In the genomic region with DNA sequence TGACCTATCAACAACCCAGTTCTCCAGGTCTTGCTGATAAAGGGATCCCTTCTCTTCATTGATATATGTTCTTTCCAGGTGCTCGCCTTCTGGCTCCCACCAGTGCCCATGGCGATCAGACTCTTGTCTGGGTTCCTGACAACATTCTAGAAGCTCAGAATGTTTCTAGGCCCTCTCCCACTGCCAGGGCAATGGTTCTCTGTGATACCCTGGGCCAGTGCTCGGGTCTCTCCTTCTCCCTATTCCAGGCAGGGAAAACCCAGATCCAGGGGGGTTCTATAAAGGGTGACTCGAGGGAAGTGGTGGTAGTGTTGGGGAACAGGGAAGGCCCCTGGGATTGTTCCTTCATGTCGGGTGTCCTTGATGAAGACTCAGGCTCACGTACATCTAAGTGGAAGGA, we compare ENCODE assay signal across 11 mouse cellular contexts. TPM values are rescaled to one million over a fixed set of nuclear protein-coding genes. Genes with fewer than 3 reads are reported as not detected.
DNase-seq lines count a peak whose midpoint lies in the region; ATAC-seq and TF ChIP-seq lines count a peak whose summit lies in the region.
"Had no signal": no experiment of that assay in that cellular context is flagged by ENCODE, and none has a peak within 500 bp of the region (broad histone marks: within the 10 kb centered on the region; RNA-seq: fewer than 3 reads in every experiment).

Gene Gm11444 (minus strand): TSS at position 101 of the 400 bp plus-strand sequence.

- no peak for ATAC-seq in liver, embryonic 12.5 days
- ATAC-seq in liver, postnatal 0 days = no peak
- no peak for ATAC-seq in embryonic facial prominence, embryonic 15.5 days (ENCODE audit: insufficient number of reproducible peaks, low FRiP score, low TSS enrichment, low read depth)
- ATAC-seq in hindbrain, embryonic 14.5 days (ENCODE audit: low FRiP score) = no peak
- ATAC-seq in midbrain, embryonic 14.5 days (ENCODE audit: low FRiP score, low TSS enrichment) = no peak

- no peak within 1 kb of the TSS for H3K9ac ChIP-seq in liver, embryonic 12.5 days
- no peak within 1 kb of the TSS for H3K9ac ChIP-seq in liver, postnatal 0 days (replicated peaks)
- H3K9ac ChIP-seq in embryonic facial prominence, embryonic 15.5 days = no peak within 1 kb of the TSS
- H3K9ac ChIP-seq in hindbrain, embryonic 14.5 days = no peak within 1 kb of the TSS
- H3K9ac ChIP-seq in midbrain, embryonic 14.5 days (replicated peaks; ENCODE audit: low read length) = no peak within 1 kb of the TSS

- 60% methylated on average over 6 of the region's 6 CpGs for WGBS in liver, embryonic 12.5 days (ENCODE audit: insufficient replicate concordance)
- WGBS in liver, postnatal 0 days (ENCODE audit: insufficient replicate concordance) = 80% methylated on average over 6 of the region's 6 CpGs
- WGBS in embryonic facial prominence, embryonic 15.5 days = 90% methylated on average over 6 of the region's 6 CpGs
- WGBS in hindbrain, embryonic 14.5 days = 86% methylated on average over 6 of the region's 6 CpGs
- 76% methylated on average over 6 of the region's 6 CpGs for WGBS in midbrain, embryonic 14.5 days

- peaks cover 51% of the 10 kb centered on the region for H3K27me3 ChIP-seq in liver, embryonic 12.5 days (replicated peaks)
- peaks cover 28% of the 10 kb centered on the region for H3K27me3 ChIP-seq in liver, postnatal 0 days (ENCODE audit: insufficient read depth, low read length)
- H3K27me3 ChIP-seq in embryonic facial prominence, embryonic 15.5 days = peaks cover 3% of the 10 kb centered on the region; the same call in 1 of the 2 replicates
- peaks cover 15% of the 10 kb centered on the region for H3K27me3 ChIP-seq in hindbrain, embryonic 14.5 days (ENCODE audit: control insufficient read depth, insufficient read depth, low read length)
- peaks cover 5% of the 10 kb centered on the region for H3K27me3 ChIP-seq in midbrain, embryonic 14.5 days (ENCODE audit: control insufficient read depth, insufficient read depth, low read length)

- H3K4me2 ChIP-seq in liver, embryonic 12.5 days = 0 out of 2 replicates have a peak within 1 kb of the TSS, but pooled peaks have one; percentile 44
- no peak within 1 kb of the TSS for H3K4me2 ChIP-seq in liver, postnatal 0 days (ENCODE audit: low read depth, low read length)
- H3K4me2 ChIP-seq in embryonic facial prominence, embryonic 15.5 days (replicated peaks) = peak within 1 kb of the TSS; percentile 54
- peak within 1 kb of the TSS; percentile 52; the same call in 1 of the 2 replicates for H3K4me2 ChIP-seq in hindbrain, embryonic 14.5 days (replicated peaks)
- peak within 1 kb of the TSS; percentile 55 for H3K4me2 ChIP-seq in midbrain, embryonic 14.5 days (ENCODE audit: low read length)

- H3K9me3 ChIP-seq in liver, embryonic 12.5 days (replicated peaks) = no peaks in the 10 kb centered on the region
- H3K9me3 ChIP-seq in liver, postnatal 0 days (ENCODE audit: low read length) = no peaks in the 10 kb centered on the region
- H3K9me3 ChIP-seq in embryonic facial prominence, embryonic 15.5 days (replicated peaks) = no peaks in the 10 kb centered on the region
- no peaks in the 10 kb centered on the region for H3K9me3 ChIP-seq in hindbrain, embryonic 14.5 days (ENCODE audit: control insufficient read depth, low read length)
- H3K9me3 ChIP-seq in midbrain, embryonic 14.5 days (ENCODE audit: control insufficient read depth, low read length) = no peaks in the 10 kb centered on the region

- H3K27ac ChIP-seq in liver, embryonic 12.5 days = no peak within 1 kb of the TSS
- H3K27ac ChIP-seq in liver, postnatal 0 days (ENCODE audit: low read depth) = no peak within 1 kb of the TSS
- H3K27ac ChIP-seq in embryonic facial prominence, embryonic 15.5 days (replicated peaks) = no peak within 1 kb of the TSS
- H3K27ac ChIP-seq in hindbrain, embryonic 14.5 days = no peak within 1 kb of the TSS
- no peak within 1 kb of the TSS for H3K27ac ChIP-seq in midbrain, embryonic 14.5 days (replicated peaks; ENCODE audit: low read depth, low read length)
- H3K27ac ChIP-seq in layer of hippocampus, adult 2 months = no peak within 1 kb of the TSS

- no peaks in the 10 kb centered on the region for H3K36me3 ChIP-seq in liver, embryonic 12.5 days
- H3K36me3 ChIP-seq in liver, postnatal 0 days (replicated peaks; ENCODE audit: insufficient read depth, low read length) = no peaks in the 10 kb centered on the region
- H3K36me3 ChIP-seq in embryonic facial prominence, embryonic 15.5 days = no peaks in the 10 kb centered on the region
- H3K36me3 ChIP-seq in hindbrain, embryonic 14.5 days (replicated peaks; ENCODE audit: control insufficient read depth, insufficient read depth) = no peaks in the 10 kb centered on the region
- H3K36me3 ChIP-seq in midbrain, embryonic 14.5 days (ENCODE audit: control insufficient read depth, insufficient read depth, low read length) = no peaks in the 10 kb centered on the region

- DNase-seq in liver, postnatal 0 days = no peak
- DNase-seq in hindbrain, embryonic 14.5 days (ENCODE audit: low spot score) = no peak
- DNase-seq in midbrain, embryonic 14.5 days = no peak
- DNase-seq in layer of hippocampus, adult 2 months (ENCODE audit: low spot score in 2 of 2) = no peak
- DNase-seq in cerebellum, postnatal 14 days = no peak
- DNase-seq: layer of hippocampus, adult 9-11 months had no signal

- H3K4me1 ChIP-seq in liver, embryonic 12.5 days = no peaks in the 10 kb centered on the region; the same call in 1 of the 2 replicates
- no peaks in the 10 kb centered on the region for H3K4me1 ChIP-seq in liver, postnatal 0 days (ENCODE audit: insufficient read depth)
- no peaks in the 10 kb centered on the region for H3K4me1 ChIP-seq in embryonic facial prominence, embryonic 15.5 days
- H3K4me1 ChIP-seq in hindbrain, embryonic 14.5 days (replicated peaks; ENCODE audit: control insufficient read depth, insufficient read depth, low read length) = no peaks in the 10 kb centered on the region
- no peaks in the 10 kb centered on the region for H3K4me1 ChIP-seq in midbrain, embryonic 14.5 days (ENCODE audit: control insufficient read depth, insufficient read depth, low read length)

- TF ChIP-seq CTCF in liver, postnatal 0 days (IDR thresholded peaks at IDR 0.05; ENCODE audit: low read depth) = no peak
- TF ChIP-seq CTCF in layer of hippocampus, adult 2 months (conservative IDR thresholded peaks at IDR 0.05) = no peak

- no peak within 1 kb of the TSS for H3K4me3 ChIP-seq in liver, embryonic 12.5 days
- no peak within 1 kb of the TSS for H3K4me3 ChIP-seq in liver, postnatal 0 days (ENCODE audit: low read depth, low read length)
- H3K4me3 ChIP-seq in embryonic facial prominence, embryonic 15.5 days (replicated peaks) = 0 out of 2 replicates have a peak within 1 kb of the TSS, but pooled peaks have one; percentile 32
- H3K4me3 ChIP-seq in hindbrain, embryonic 14.5 days (replicated peaks; ENCODE audit: low read length) = no peak within 1 kb of the TSS
- H3K4me3 ChIP-seq in midbrain, embryonic 14.5 days (replicated peaks; ENCODE audit: low read depth, low read length) = no peak within 1 kb of the TSS
- H3K4me3 ChIP-seq in layer of hippocampus, adult 2 months = no peak within 1 kb of the TSS

- TF ChIP-seq EP300 in liver, postnatal 0 days (IDR thresholded peaks at IDR 0.05; ENCODE audit: low read depth) = no peak

RNA-seq across cellular contexts. Expression of gene Gm11444, which starts in this region (rescaled TPM):
- not detected in 2 replicates for polyA plus RNA-seq in liver, embryonic 12.5 days (2016; fragmentation: Nextera tagmentation; extraction: Ambion mirVana)
- polyA plus RNA-seq in liver, postnatal 0 days (2015; fragmentation: Nextera tagmentation; extraction: Ambion mirVana) = not detected in 2 replicates
- polyA plus RNA-seq in embryonic facial prominence, embryonic 15.5 days (2015; fragmentation: Nextera tagmentation; extraction: Ambion mirVana) = 0.31 TPM in 1 of 2 replicates, not detected in the other
- polyA plus RNA-seq in hindbrain, embryonic 14.5 days (2014; fragmentation: Nextera tagmentation; extraction: Ambion mirVana) = not detected in 2 replicates
- polyA plus RNA-seq in midbrain, embryonic 14.5 days (2014; fragmentation: Nextera tagmentation; extraction: Ambion mirVana) = not detected in 2 replicates
- not detected for total RNA-seq in layer of hippocampus, adult 2 months (2021)
- total RNA-seq: MEL had no signal
- polyA plus RNA-seq: heart, embryonic 16.5 days; liver, embryonic 16.5 days had no signal
